Mouse (Mus musculus): ENCODE measurements around the gene Scamp1.

GRCm38 (mm10) chr13:94306968-94307289 lies 21.3 kb upstream of the Scamp1 start:
- TF ChIP-seq TAL1 (IDR thresholded peaks at IDR 0.05; ENCODE audit: low read length) (no peak), GATA1 (IDR thresholded peaks at IDR 0.05; ENCODE audit: low read length) (no peak)
